Mouse (Mus musculus): Measurements from ENCODE around the gene Nfkbil1. TPM values are rescaled to one million over a fixed set of nuclear protein-coding genes. Genes with fewer than 3 reads are reported as not detected.
"Not testable (repeated sequence)": the region's sequence is repeated elsewhere in the genome, so short reads cannot be mapped to it uniquely, and the experiment has no call there.

The Nfkbil1 gene
- polyA plus RNA-seq, 1 experiment from 2014 or later: 2.3 TPM

DNA sequence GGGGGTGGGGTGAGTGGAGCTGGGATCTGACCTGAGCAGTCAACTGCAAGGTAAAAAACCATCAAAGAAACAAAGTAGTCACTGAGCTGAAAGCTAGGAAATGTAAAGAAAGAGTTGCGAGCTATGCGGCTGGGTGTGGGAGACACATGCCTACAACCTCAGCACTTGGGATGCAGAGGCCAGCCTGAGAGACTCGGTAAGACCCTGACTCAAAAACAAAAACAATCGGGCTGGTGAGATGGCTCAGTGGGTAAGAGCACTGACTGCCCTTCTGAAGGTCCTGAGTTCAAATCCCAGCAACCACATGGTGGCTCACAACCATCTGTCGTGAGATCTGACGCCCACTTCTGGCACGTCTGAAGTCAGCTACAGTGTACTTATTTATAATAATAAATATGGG, 1.5 kb downstream of the Nfkbil1 start:
- Histone ChIP-seq H3K4me1 (ENCODE audit: control insufficient read depth, insufficient read depth, low read length) (peaks cover 16% of the 10 kb centered on the region), H3K4me2 (peak overlapping the region; percentile 90), H3K4me3 (ENCODE audit: low read depth, low read length) (peak overlapping the region; percentile 67), H3K27ac (ENCODE audit: low read depth, low read length) (peak overlapping the region; percentile 83)
- not testable (repeated sequence) for H3K27me3 ChIP-seq (ENCODE audit: control insufficient read depth, insufficient read depth, low read length); H3K9me3 ChIP-seq (replicated peaks; ENCODE audit: control insufficient read depth, low read length); H3K36me3 ChIP-seq (ENCODE audit: control insufficient read depth, insufficient read depth, low read length); H3K9ac ChIP-seq (ENCODE audit: low read depth, low read length); ATAC-seq (replicated peaks; ENCODE audit: insufficient number of reproducible peaks, low FRiP score, low TSS enrichment)
- 83% methylated on average over 7 of the region's 7 CpGs for WGBS (ENCODE audit: insufficient replicate concordance)

DNA sequence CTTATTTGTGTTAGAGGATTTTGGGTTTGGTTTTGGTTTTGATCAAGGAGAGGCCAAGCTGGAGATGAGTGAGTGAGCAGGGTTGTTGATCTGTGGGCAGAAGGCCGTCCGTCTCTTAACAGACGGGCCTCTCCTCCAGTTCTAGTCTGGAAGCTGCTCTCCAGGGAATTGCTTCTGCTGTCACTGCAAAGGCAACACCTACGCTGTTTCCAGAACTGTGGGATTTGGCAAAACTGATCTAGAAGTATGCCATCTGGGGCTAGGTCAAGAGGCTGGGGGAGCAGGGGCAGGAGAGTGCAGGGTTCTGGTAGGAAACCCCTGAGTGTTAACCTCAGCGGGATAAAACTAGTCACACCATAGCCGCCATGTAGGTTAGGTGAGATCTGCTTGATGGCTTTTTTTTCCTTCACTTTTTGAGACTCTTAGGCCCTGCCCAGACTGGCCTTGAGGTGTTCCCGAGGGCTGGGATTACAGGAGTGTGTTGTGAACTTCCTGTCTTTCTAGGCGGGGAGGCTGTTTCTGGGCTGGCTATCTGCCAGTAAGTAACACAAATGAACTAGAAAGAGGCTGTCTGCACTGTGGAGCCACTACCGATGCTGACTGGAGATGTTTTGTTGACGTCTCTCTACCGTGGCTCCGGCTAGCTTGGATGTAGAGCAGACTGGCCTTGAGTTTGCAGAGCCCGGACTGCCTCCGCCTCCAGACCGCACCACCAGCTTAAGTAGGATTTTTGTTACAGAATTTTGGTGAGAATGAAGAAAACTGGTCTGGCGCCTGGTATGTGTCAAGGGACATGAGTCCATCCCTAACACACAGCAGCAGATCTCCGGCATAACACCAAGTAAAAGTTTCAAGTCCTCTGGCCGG, 2.2 kb downstream of the Nfkbil1 start, which contains the start of gene Atp6v1g2:
Atp6v1g2 (plus strand) TSS at position 547 of the 867 bp plus-strand sequence.
- ATAC-seq (replicated peaks; ENCODE audit: insufficient number of reproducible peaks, low FRiP score, low TSS enrichment): peak; percentile 1; the same call in 1 of the 2 replicates
- Histone ChIP-seq H3K4me3 (ENCODE audit: low read depth, low read length) (peak within 1 kb of the TSS; percentile 67), H3K4me2 (peak within 1 kb of the TSS; percentile 90), H3K9ac (ENCODE audit: low read depth, low read length) (0 out of 2 replicates have a peak within 1 kb of the TSS, but pooled peaks have one; percentile 16), H3K9me3 (replicated peaks; ENCODE audit: control insufficient read depth, low read length) (no peaks in the 10 kb centered on the region), H3K36me3 (ENCODE audit: control insufficient read depth, insufficient read depth, low read length) (peaks cover 13% of the 10 kb centered on the region; the same call in 1 of the 2 replicates), H3K27ac (ENCODE audit: low read depth, low read length) (peak within 1 kb of the TSS; percentile 83), H3K27me3 (ENCODE audit: control insufficient read depth, insufficient read depth, low read length) (no peaks in the 10 kb centered on the region), H3K4me1 (ENCODE audit: control insufficient read depth, insufficient read depth, low read length) (peaks cover 16% of the 10 kb centered on the region)
- 68% methylated on average over 18 of the region's 18 CpGs for WGBS (ENCODE audit: insufficient replicate concordance)

DNA sequence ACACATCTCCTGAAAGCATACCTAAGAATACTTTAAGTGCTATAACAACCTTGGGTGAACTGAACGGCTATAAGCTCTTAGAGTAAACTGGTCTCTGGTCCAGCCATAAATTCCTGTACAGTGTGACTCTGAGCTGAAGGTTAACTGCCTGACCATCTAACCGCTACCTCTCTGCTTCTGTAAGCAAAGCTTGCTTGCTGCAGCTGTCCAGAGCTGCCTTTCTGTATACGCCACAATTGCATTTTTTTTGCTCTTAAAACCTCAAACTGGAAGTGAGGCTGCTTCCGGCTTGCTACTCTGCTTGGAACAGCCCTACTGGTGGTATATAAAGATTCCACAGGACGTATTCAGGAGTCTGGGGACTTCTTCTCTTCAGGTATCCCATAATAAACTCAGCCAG, 2.9 kb downstream of the Nfkbil1 start:
- H3K9ac ChIP-seq (ENCODE audit: low read depth, low read length): no peak overlapping the region
- H3K9me3 ChIP-seq (replicated peaks; ENCODE audit: control insufficient read depth, low read length): no peaks in the 10 kb centered on the region
- ATAC-seq (replicated peaks; ENCODE audit: insufficient number of reproducible peaks, low FRiP score, low TSS enrichment): no peak
- peaks cover 16% of the 10 kb centered on the region for H3K4me1 ChIP-seq (ENCODE audit: control insufficient read depth, insufficient read depth, low read length)
- H3K4me2 ChIP-seq: no peak overlapping the region
- H3K27me3 ChIP-seq (ENCODE audit: control insufficient read depth, insufficient read depth, low read length): no peaks in the 10 kb centered on the region
- H3K36me3 ChIP-seq (ENCODE audit: control insufficient read depth, insufficient read depth, low read length): peaks cover 15% of the 10 kb centered on the region; the same call in 1 of the 2 replicates
- H3K27ac ChIP-seq (ENCODE audit: low read depth, low read length): no peak overlapping the region
- no peak overlapping the region for H3K4me3 ChIP-seq (ENCODE audit: low read depth, low read length)
- WGBS (ENCODE audit: insufficient replicate concordance): 82% methylated on average over 5 of the region's 5 CpGs

DNA sequence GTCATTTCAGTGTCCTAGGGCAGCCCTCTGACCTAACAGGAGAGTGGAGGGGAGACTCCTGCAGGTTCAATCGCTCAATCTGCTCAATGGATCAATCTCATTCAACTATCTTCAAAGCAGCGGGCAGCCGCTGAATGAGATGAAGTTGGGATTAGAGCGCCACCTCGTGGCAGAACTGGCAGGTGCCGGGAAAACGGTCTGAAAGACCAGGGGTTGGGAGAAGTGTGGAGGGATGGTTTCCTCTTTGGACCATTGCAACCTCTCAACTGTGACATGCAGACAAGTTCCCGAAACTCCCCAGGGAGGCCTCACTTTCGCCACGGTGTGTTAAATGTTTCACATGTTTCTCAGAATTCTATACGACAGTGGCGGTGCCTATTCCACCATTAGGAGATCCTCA, 3.5 kb downstream of the Nfkbil1 start:
- ATAC-seq (replicated peaks; ENCODE audit: insufficient number of reproducible peaks, low FRiP score, low TSS enrichment): no peak
- Histone ChIP-seq H3K36me3 (ENCODE audit: control insufficient read depth, insufficient read depth, low read length) (peaks cover 15% of the 10 kb centered on the region; the same call in 1 of the 2 replicates), H3K9ac (ENCODE audit: low read depth, low read length) (no peak overlapping the region), H3K4me2 (no peak overlapping the region; the same call in 1 of the 2 replicates), H3K27me3 (ENCODE audit: control insufficient read depth, insufficient read depth, low read length) (no peaks in the 10 kb centered on the region), H3K4me1 (ENCODE audit: control insufficient read depth, insufficient read depth, low read length) (peaks cover 16% of the 10 kb centered on the region), H3K4me3 (ENCODE audit: low read depth, low read length) (no peak overlapping the region), H3K9me3 (replicated peaks; ENCODE audit: control insufficient read depth, low read length) (no peaks in the 10 kb centered on the region), H3K27ac (ENCODE audit: low read depth, low read length) (no peak overlapping the region)
- 15% methylated on average over 12 of the region's 12 CpGs for WGBS (ENCODE audit: insufficient replicate concordance)

DNA sequence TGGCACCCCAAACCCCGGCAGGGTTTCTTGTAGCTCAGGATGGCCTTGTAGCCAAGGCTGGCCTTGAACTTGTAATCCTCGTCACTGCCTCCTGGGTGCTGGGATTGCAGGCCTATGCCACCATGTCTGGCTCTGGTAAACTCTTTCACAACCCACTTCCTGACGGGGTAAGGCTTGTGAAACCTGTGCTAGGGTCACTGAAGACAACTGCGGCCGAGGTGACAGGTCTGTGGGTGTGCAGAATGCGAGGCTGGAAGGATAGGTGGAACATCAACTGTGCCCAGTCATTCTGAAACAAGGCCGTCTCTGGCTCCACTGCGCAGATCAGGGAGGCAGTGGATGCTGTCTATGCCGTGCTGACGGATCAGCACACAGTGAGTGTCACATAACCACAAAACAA, 4.6 kb downstream of the Nfkbil1 start:
- no peaks in the 10 kb centered on the region for H3K9me3 ChIP-seq (replicated peaks; ENCODE audit: control insufficient read depth, low read length)
- no peak overlapping the region for H3K27ac ChIP-seq (ENCODE audit: low read depth, low read length)
- no peak overlapping the region for H3K4me2 ChIP-seq
- H3K27me3 ChIP-seq (ENCODE audit: control insufficient read depth, insufficient read depth, low read length): no peaks in the 10 kb centered on the region
- H3K9ac ChIP-seq (ENCODE audit: low read depth, low read length): no peak overlapping the region
- no peak overlapping the region for H3K4me3 ChIP-seq (ENCODE audit: low read depth, low read length)
- WGBS (ENCODE audit: insufficient replicate concordance): 90% methylated on average over 10 of the region's 10 CpGs
- peaks cover 13% of the 10 kb centered on the region for H3K4me1 ChIP-seq (ENCODE audit: control insufficient read depth, insufficient read depth, low read length)
- H3K36me3 ChIP-seq (ENCODE audit: control insufficient read depth, insufficient read depth, low read length): peaks cover 15% of the 10 kb centered on the region; the same call in 1 of the 2 replicates
- ATAC-seq (replicated peaks; ENCODE audit: insufficient number of reproducible peaks, low FRiP score, low TSS enrichment): no peak

DNA sequence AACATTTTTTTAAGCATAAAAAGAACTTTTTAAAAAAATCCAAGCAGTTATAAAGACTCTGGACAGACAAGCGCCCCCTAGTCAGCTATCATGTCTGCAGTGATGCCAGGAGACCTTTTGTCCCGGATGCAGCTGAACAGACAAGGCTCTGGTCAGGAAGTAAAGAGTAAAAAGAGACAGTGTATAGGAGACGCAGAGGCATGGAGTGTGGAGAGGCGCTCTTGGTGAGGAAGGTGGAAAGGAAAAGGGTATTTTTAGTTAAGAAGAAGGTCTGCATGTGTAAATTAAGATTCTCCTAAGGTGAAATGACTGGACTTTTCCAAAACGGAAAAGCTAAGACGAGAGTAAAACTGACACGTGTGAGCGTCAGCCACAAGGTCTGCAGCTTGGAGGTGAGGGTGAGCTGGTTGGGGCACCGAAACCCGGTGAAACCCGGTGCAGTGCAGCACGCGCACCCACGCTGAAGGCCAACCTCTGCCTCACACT, 9.0 kb downstream of the Nfkbil1 start:
- ATAC-seq (replicated peaks; ENCODE audit: insufficient number of reproducible peaks, low FRiP score, low TSS enrichment): no peak
- Histone ChIP-seq H3K36me3 (ENCODE audit: control insufficient read depth, insufficient read depth, low read length) (peaks cover 20% of the 10 kb centered on the region), H3K9ac (ENCODE audit: low read depth, low read length) (no peak overlapping the region), H3K4me2 (no peak overlapping the region), H3K27me3 (ENCODE audit: control insufficient read depth, insufficient read depth, low read length) (no peaks in the 10 kb centered on the region), H3K4me1 (ENCODE audit: control insufficient read depth, insufficient read depth, low read length) (no peaks in the 10 kb centered on the region), H3K4me3 (ENCODE audit: low read depth, low read length) (no peak overlapping the region), H3K27ac (ENCODE audit: low read depth, low read length) (0 out of 2 replicates have a peak overlapping the region, but pooled peaks have one; percentile 5), H3K9me3 (replicated peaks; ENCODE audit: control insufficient read depth, low read length) (no peaks in the 10 kb centered on the region)
- WGBS (ENCODE audit: insufficient replicate concordance): 80% methylated on average over 14 of the region's 14 CpGs

DNA sequence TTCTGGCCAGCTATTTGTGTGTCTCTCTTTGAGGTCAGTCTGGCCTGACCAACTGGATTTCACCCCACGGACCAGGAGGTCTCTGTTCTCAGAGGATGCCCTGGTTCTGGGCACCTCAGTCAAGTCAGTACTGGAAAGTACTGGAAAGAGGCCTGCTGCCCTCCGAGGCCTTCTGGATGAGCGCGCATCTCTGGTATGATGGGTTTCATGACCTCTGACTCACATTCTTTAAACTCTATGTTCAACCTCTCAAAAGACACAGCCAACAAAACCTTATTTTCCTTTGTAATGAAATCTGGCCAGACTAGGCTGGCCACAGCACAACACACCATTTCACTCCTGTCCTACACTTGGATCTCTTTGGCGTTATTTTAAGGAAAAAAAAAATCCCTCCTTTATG, 10.1 kb downstream of the Nfkbil1 start:
- Histone ChIP-seq H3K9me3 (replicated peaks; ENCODE audit: control insufficient read depth, low read length) (no peaks in the 10 kb centered on the region), H3K4me1 (ENCODE audit: control insufficient read depth, insufficient read depth, low read length) (peaks cover 3% of the 10 kb centered on the region), H3K36me3 (ENCODE audit: control insufficient read depth, insufficient read depth, low read length) (peaks cover 16% of the 10 kb centered on the region), H3K4me3 (ENCODE audit: low read depth, low read length) (no peak overlapping the region), H3K9ac (ENCODE audit: low read depth, low read length) (no peak overlapping the region), H3K4me2 (no peak overlapping the region), H3K27ac (ENCODE audit: low read depth, low read length) (no peak overlapping the region), H3K27me3 (ENCODE audit: control insufficient read depth, insufficient read depth, low read length) (no peaks in the 10 kb centered on the region)
- ATAC-seq (replicated peaks; ENCODE audit: insufficient number of reproducible peaks, low FRiP score, low TSS enrichment): no peak
- 89% methylated on average over 5 of the region's 5 CpGs for WGBS (ENCODE audit: insufficient replicate concordance)

DNA sequence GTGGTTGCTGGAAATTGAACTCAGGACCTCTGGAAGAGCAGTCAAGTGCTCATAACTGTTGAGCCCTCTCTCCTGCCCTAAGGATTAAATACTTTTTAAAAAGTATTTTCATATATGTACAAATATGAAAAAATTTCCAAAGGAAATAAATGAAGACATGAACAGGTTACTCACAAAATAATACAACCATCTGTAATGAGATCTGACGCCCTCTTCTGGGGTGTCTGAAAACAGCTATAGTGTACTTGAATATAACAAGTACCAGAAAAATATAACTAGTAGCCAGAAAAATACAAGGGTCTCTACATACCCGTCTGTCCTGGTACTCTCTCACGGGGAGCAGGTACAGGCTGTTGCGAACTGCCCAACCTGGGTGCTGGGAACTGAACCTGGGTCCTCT, 11.0 kb downstream of the Nfkbil1 start:
- H3K4me1 ChIP-seq (ENCODE audit: control insufficient read depth, insufficient read depth, low read length): peaks cover 9% of the 10 kb centered on the region
- H3K4me3 ChIP-seq (ENCODE audit: low read depth, low read length): no peak overlapping the region
- no peak overlapping the region for H3K9ac ChIP-seq (ENCODE audit: low read depth, low read length)
- H3K9me3 ChIP-seq (replicated peaks; ENCODE audit: control insufficient read depth, low read length): no peaks in the 10 kb centered on the region
- H3K27ac ChIP-seq (ENCODE audit: low read depth, low read length): no peak overlapping the region
- ATAC-seq (replicated peaks; ENCODE audit: insufficient number of reproducible peaks, low FRiP score, low TSS enrichment): no peak
- no peak overlapping the region for H3K4me2 ChIP-seq
- peaks cover 17% of the 10 kb centered on the region for H3K36me3 ChIP-seq (ENCODE audit: control insufficient read depth, insufficient read depth, low read length)
- WGBS (ENCODE audit: insufficient replicate concordance): 93% methylated on average over 4 of the region's 4 CpGs
- no peaks in the 10 kb centered on the region for H3K27me3 ChIP-seq (ENCODE audit: control insufficient read depth, insufficient read depth, low read length)
